Mouse (Mus musculus): Measurements from ENCODE around the gene Mcm2. TPM values are rescaled to one million over a fixed set of nuclear protein-coding genes. Genes with fewer than 3 reads are reported as not detected.

Gene Mcm2
- total RNA-seq, 2 experiments from 2014 or later: 3.8 to 4.2 TPM

DNA sequence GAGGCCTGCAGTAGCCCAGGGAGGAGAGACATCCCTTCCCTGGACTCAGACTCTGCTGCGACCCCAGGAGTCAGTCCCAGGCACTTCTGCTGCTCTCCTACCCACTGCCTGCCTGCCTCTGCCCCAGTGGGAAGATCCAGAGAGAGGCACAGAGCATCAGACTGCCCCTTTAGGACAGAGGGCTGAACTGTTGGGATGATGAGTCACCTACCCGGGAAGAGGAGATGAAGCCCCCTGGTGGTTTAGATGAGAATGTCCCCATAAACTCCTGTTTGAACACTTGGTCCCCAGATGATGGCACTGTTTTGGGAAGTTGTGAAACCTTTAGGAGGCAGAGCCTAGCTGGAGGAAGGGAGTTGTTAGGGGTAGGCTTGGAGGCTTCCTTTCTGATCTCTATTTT is 37.7 kb downstream of the Mcm2 start:
- DNase-seq (ENCODE audit: low spot score in 2 of 2): no peak
- intact Hi-C loops (cut with DNase I): no loop called here

DNA sequence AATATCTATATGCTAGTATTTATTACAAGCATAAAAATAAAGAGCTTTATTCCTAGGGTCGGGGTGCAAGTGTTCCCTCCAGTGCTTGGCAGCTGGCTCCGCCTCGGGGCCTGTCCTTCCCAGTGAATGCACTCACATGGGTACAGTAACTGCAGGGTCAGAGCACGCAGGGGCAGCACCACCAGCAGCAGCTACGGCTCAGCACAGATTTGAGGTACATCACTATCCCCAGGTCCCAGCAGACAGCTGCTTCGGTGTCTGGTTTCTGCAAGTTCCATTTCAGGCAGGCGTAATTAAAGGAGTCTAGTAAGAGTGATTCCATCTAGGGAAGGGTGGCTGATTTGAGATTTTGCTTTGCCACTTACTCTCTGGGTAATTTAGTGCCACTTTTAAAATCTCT is 40.2 kb downstream of the Mcm2 start:
- DNase-seq (ENCODE audit: low spot score in 2 of 2): no peak
- intact Hi-C loops (cut with DNase I): loop anchor here (5.0 kb wide), 1 partner anchor 306 kb away; no protein-coding TSS in a partner anchor

DNA sequence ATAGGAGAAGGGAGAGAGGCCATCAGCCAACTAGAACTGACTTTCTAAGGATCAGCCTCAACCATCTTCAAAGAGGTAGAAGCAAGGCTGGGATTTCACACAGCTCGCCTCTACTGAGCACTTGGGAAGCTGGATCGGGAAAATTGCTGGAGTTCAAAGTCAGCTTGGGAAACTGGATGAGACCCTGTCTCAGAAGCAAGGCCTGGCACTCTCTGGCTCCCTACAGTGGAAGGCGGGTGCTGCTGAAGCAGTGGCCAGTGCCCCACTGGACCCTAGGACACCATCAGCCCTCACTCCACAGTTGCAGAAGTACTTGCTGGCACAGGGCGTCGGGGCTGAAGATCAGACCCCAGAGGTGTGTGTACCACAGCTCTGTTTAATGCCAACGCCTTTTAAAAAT is 40.8 kb downstream of the Mcm2 start:
- intact Hi-C loops (cut with DNase I): loop anchor here (5.0 kb wide), 1 partner anchor 306 kb away; no protein-coding TSS in a partner anchor
- DNase-seq (ENCODE audit: low spot score in 2 of 2): no peak

DNA sequence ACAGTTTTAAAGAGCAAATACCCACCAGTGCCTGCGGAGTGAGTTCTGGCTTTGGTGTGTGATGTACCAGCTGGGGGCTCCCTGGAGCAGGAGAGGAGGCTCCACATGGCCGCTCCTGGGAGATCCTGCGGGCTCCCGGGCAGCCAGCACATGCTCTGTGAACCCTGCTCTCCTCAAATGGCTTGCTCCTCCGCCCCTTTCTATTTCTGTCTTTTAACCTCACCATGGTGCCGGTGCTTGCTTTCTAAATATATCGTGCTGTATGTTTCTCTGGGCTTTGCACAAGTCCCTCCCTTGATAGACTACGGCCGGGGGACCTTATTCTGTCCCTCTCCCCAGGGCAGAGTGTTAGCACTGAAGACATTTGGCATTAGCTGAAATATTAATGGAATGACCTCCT is 41.3 kb downstream of the Mcm2 start:
- no peak for DNase-seq (ENCODE audit: low spot score in 2 of 2)
- intact Hi-C loops (cut with DNase I): loop anchor here (5.0 kb wide), 1 partner anchor 305 kb away; no protein-coding TSS in a partner anchor

DNA sequence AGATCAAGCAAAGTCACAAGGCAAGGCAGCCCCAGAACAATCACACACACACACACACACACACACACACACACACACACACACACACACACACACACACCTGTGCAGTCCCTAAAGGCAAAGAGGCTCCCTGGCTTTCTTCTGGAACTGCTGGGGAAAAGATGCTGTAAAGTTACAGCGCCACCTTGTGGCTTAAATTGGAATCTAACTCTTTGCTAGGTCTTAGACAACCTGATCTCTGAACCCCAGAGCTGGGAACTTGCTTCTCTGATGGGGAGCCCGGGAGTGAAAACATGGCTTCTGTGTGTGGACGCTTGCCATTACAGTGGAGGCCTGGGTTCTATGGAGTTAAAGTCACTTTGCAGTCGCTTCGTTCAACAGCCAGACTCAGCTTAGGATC is 42.9 kb downstream of the Mcm2 start:
- intact Hi-C loops (cut with DNase I): loop anchor here (5.0 kb wide), 1 partner anchor 303 kb away; no protein-coding TSS in a partner anchor

DNA sequence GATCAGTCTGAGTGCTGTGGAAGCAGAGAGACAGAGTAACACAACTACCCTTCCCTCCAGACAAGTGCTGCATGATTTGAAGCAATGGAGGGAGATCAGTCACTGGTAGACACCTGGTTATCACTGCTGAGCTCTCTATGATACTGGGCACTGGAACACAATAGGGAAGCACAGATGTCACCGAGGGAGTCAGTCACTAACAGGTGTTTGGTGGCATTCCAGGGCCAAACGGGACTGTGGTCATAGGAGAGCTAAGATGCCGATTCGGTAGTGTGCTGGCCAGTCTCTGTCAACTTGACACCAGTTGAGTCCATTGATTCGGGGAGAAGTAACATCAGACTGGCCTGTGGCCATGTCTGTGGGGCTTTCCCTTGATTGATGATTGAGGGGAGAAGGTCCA is 44.1 kb downstream of the Mcm2 start:
- intact Hi-C loops (cut with DNase I): no loop called here

More for the DNA sequence above, 42.9 kb downstream of the Mcm2 start:
- DNase-seq (ENCODE audit: low spot score in 2 of 2): no peak

DNA sequence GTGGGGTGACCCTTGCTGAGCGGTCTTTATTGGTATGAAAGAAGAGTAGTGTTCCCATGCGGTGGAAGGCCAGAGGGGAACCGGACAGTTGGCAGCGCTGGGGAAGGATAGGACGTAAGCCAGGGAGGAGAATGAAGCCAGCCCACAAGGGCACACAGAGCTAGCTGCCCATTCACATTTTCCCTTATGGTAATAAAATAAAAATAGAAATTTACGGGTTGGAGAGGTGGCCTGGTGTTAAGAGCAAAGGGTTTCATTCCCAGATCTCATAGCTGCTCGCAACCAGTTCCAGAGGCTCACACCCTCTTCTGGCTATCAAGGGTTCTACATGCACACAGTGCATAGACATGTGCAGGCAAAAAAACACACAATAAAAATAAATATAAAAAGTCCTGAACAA is 48.5 kb downstream of the Mcm2 start:
- intact Hi-C loops (cut with DNase I): no loop called here
- no peak for DNase-seq (ENCODE audit: low spot score in 2 of 2)

More for the DNA sequence above, 44.1 kb downstream of the Mcm2 start:
- no peak for DNase-seq (ENCODE audit: low spot score in 2 of 2)

DNA sequence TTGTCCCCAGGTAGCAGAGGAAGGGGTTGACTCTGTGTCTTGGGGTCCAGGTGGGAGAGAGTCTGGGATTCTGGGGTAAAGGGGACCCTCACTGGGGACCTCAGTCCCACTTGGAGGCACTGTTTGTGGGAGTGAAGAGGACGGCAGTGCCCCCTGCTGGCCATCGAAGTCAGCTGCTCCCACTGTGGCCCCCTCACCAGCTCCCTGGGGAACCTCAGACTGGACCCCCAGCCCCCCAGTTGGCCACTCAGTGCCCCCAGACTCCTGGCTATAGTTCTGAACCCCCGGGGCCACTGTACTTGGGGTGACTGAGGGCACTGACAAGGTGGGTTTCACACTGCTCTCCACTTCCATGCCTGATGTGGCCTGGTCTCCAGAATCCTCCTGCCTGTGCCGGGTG is 49.3 kb downstream of the Mcm2 start:
- DNase-seq (ENCODE audit: low spot score in 2 of 2): no peak
- intact Hi-C loops (cut with DNase I): no loop called here

DNA sequence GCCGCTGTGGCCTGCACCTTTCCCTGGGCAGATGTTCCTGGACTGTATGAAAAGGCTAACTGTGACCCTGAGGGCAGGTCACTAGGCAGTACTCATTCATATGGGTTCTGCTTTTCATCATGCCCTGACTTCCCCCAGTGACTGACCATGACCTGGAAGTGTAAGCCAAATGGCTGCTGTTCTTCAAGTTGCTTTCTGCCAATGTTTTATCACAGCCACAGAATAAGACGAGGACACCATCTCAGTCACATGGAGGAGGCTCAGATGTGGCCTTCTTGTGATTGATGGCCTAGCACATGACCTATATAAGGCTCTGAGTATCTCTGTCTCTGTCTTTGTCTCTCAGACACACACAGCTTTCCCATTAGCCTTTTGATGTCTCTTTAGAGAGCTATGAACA is 51.0 kb downstream of the Mcm2 start:
- intact Hi-C loops (cut with DNase I): no loop called here
- DNase-seq (ENCODE audit: low spot score in 2 of 2): no peak

DNA sequence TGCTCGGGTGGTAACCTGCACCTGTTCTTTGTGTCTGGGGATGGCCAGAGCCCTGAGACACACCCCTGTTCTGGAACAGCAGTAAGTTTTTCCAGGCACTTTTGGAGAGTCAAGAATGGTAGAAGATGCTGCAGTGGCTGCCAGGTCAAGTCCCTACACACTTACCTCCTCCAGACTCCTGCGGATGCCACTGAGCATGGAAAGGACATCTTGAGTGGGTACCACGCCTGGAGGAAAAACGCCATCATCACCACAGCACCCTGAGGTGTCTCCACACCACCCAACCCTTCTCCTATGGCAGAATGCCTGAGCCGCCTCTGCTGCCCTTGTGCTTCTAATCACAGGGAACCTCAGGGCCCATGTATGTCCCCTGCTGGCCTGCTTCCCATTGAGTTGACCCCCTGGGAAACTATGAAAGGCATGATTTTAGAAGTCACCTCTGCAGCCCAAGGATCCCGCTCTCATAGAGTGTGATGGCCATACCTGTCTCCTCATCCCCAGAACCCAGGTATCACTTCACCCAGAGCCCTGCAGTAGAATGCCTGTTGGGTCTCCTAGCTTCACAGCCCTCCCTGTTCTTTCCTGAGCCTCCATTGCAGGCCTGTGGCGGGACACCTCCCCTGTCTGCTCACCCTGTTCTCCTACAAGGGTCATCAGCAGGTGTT is 53.5 kb downstream of the Mcm2 start:
- intact Hi-C loops (cut with DNase I): no loop called here
- DNase-seq (ENCODE audit: low spot score in 2 of 2): no peak

DNA sequence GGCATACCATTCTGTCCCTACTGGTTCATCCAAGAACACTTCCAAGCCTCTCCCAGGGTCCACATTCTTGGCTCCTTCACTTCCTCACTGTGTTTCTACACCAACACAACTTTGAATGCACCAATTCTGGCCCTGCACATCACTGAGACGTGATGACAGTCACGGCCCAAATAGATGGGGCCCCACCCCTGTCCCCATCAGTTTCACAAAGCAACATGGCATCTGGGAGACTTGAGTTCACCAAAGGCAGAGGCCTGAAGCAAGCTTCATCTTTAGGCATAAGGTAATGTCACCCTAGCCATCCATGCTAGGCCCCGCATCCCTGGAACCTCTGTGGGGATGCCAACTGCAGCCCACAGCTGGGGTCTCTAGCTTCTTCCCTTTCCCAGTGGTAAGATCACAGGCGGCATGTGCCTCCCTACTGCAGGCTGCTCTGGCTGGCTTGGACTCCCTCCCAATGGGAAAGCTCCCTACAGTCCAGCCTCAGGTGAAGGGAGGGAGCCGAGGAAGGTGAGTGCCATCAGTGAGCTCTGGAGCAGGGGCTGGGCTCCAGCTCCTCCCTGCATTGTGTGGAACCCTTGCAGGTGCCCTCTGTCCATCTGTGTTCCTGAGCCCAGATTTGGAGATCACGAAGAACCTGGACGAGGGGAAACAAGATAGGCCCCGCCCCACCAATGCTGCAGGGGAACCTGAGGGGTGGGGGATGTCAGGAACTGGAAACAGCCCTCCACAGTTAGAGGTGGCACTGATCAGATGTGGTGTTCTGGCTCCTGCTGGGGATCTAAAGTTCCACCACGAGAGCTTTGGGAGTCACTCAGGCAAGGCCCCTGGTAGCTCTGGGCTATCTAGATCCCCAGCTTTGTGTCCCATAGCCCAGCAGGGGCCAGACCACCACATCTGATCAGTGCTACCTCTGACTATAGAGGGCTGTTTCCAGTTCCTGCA is 54.5 kb downstream of the Mcm2 start:
- no peak for DNase-seq (ENCODE audit: low spot score in 2 of 2)
- intact Hi-C loops (cut with DNase I): no loop called here

DNA sequence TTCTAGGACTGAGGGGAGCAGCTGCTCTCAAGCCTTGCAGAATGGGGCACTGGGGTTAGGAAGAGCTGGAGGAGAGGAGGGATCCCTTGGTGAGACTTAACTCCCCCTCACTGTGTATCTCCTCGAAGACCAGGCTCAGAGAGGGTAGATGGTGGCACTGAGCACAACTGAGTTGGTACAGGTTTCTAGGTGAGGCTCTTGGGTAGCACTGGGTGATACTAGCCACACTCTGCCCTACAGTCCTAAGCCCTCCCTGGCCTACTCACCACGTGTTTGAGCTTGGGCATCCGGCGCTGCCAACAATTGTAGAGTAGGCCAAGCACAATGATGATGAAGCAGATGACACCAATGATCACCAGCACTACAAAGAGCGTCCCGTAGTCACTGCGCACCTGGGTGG is 55.3 kb downstream of the Mcm2 start:
- intact Hi-C loops (cut with DNase I): no loop called here
- DNase-seq (ENCODE audit: low spot score in 2 of 2): no peak

DNA sequence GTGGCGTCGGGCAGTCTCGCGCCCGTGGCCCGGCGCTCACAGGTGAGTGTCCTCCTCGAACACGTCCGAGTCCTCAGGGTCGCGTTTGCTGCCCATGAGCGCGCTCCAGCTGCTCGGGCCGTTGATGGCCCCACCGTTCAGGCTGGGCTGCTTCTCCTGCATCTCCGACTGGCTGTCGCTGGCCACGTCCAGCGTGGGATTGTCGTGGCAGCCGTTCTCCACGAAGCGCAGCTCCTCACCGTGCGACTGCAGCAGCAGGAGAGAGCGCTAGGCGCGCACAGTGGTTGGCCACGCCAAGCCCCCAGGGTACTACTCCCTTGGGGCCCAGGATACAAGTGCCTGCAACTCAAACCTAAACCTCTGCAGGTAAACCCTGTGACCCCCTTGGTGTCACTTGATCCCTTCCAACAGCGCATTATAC is 55.8 kb downstream of the Mcm2 start:
- intact Hi-C loops (cut with DNase I): no loop called here
- peak; percentile 61 to 64 for DNase-seq (ENCODE audit: low spot score in 2 of 2)

DNA sequence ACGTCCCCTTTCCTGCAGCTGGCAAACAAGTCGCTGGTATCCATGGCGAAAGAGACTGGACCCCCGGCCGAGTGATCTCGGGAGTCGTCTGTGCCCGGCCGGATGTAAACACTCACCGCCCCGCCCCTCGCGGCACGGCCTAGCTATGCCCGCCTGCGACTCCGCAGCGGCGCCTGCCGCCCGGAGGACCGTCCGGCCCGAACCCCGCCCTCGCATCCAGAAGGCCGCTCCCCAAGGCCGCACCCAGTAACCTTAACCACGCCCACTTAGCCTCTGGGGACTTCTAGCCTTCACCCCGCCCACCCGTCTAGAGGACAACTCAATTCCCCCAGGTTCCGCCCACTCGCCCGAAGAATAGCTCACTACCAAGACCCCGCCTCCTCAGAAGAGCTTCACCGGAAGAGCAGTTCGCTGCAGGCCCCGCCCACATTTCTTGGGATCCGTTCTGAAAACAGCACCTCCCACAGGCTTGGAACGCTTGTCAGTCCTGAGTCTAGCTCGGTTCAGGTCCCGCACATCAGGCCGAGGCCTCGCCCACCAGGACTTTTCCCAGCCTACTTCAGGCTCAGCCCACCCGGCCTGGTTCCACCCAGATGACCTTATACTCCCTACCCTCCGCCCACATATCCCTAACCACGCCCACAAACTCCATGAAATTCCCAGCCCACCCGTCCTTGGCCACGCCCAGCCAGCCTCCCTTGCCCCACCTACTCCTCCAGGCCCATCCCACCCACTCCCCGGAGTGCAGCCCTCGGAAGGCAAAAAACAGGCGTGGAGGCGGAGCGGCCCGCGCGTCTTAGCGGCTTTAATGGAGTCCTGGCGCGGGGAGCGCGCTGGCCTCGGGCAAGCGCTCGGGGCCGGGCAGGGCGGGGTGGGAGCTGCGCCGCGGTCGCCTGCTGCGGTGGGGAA is 56.5 kb downstream of the Mcm2 start, which contains the start of gene Abtb1:
Gene Abtb1 (minus strand): TSS at position 204 of the 909 bp plus-strand sequence.
- intact Hi-C loops (cut with DNase I): no loop called here
- DNase-seq (ENCODE audit: low spot score in 2 of 2): peak; percentile 96 to 98

DNA sequence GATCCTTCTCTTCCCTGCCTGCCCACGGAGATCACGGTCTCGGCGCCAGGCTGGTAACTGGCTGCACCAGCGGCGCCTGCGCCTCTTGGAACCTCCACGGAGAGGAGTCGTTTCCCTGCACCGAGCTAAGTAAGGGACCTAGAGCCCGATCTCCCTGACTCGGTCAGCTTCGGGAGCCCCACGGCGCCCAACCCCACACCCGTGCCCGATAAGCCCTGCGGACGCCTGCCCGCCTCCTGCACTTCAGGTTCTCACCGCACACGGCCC is 57.1 kb downstream of the Mcm2 start:
- intact Hi-C loops (cut with DNase I): no loop called here
- no peak for DNase-seq (ENCODE audit: low spot score in 2 of 2)

DNA sequence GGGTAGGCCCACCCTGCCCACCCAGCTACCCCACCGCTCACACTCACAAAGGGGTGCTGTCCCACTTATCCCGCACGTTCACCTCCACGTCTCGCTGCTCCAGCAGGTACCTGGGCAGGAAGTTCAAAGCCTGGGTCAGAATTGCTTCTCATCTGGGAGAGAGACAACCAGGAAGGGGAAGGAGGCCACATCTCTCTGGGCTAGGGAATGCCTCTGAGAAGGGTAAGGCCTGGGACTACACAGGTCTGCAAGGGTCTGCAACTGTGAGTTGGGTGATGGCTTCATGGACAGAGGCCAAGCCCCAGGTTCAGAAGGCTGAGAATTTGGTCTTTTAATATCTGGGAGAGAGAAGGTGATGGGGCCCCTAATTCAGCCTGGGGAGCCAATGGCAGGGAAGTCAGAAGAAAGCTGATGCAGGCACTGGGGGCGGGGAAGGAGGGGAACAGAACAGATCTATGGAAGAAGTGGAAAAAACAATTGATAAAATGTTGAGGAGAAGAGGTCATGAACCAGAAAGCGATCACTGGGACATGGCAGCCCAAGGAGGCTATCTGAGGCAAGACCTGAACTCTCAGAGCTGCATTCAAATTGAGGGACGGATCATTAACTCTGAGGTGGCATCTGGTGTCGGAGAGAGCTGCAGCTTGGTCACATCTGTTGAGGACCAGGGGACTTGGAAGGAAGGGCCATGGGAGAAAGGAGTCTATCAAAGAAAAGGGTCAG is 57.6 kb downstream of the Mcm2 start:
- no peak for DNase-seq (ENCODE audit: low spot score in 2 of 2)
- intact Hi-C loops (cut with DNase I): no loop called here

DNA sequence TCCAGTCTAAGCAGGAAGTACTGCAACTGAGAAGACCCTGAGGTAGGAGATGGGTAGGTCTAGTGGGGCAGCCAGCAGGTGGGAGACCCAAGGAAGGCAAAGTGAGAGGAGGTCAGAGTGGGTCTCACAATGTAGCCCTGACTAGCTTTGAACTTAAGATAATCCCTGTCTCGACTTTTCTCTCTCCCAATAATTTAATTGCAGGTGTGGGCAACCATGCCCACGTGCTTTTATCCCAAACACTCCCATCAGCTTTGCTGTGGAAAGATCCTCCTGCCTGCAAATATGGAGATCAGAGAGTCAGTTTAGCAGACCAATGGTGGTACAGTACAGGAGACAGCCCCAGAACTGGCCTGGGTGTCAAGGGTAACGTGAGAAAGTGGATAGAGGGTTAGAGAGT is 58.4 kb downstream of the Mcm2 start:
- no peak for DNase-seq (ENCODE audit: low spot score in 2 of 2)
- intact Hi-C loops (cut with DNase I): no loop called here

DNA sequence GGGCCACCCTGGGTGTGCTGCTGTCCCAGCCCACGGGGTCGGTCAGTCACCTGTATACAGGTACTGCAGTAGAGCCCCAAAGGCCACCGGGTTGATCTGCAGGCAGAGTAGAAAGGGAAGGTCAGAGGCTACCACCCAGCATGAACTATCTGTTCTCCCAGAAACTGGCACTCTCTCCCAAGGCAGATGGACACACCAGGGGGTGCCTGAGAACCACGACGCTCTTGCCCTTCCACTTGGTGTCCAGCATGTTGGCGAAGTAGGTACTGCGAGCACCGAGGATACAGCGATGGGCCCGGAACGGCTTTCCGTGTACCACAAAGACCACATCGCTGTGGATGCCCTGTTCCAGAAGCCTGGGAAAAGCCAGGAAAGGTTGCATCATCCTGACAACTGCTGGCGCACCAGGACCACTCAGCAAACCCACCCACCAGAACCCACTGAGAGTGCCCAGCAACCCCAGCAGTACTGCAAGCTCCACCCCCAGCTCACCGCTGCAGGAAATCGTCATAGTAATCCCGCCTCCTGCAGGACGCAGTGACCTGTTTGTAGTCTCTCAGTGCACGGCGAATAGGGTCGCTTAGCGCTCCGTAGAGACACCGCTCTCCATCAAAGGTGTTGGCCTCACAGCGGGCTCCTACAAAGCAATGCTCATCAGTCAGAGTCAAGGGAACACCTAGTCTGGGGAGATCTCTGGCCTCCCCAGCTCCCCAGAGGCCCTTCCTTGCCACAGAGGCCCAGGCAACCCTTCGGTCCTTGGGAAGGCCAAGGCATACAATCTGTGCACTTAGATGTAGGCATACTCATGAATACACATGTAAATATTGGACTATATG is 59.2 kb downstream of the Mcm2 start:
- intact Hi-C loops (cut with DNase I): no loop called here
- DNase-seq (ENCODE audit: low spot score in 2 of 2): no peak
